Mouse (Mus musculus): ENCODE results near the gene Ren1.

- no peak for TF ChIP-seq CTCF (conservative IDR thresholded peaks at IDR 0.05; ENCODE audit: insufficient read depth, insufficient read length, low read depth, low read length)
- no peak for TF ChIP-seq POLR2A (IDR thresholded peaks at IDR 0.05; ENCODE audit: low read depth, low read length)
These were observed 20.0 kb downstream of the Ren1 start for GRCm38 (mm10) chr1:133370352-133370751.

Measured in kidney, adult 2 months (tissue).